Mouse (Mus musculus) gastrocnemius, adult 2 months (tissue): Measurements from ENCODE around the gene Trim24. TPM values are rescaled to one million over a fixed set of nuclear protein-coding genes. Genes with fewer than 3 reads are reported as not detected.

Source experiments
- DNase-seq: peaks from one replicate; pipeline ENCODE4 v3.0.0; 2022
- H3K27ac ChIP-seq: fragments of 200-600 bp; 2 replicates; pipeline ENCODE4 v1.8.1; 2022; ENCODE audit warnings: mild to moderate bottlenecking
- H3K4me3 ChIP-seq: fragments of 200-600 bp; 2 replicates; pipeline ENCODE4 v1.8.1; 2022; ENCODE audit warnings: mild to moderate bottlenecking, moderate library complexity
- CTCF ChIP-seq: fragments of 200-600 bp; IDR thresholded peaks from 2 replicates; pipeline ENCODE4 v1.8.1; 2022; ENCODE audit warnings: antibody characterized with exemption, mild to moderate bottlenecking, moderate library complexity
- intact Hi-C: fragments of 180-260 bp; cut with DNase I; formaldehyde crosslinking; loops from one replicate; pipeline ENCODE4 v1.15.1; 2025
- total RNA-seq, 2 experiments: library from RNA; stranded (reverse); gene quantifications; 2 replicates each; pipeline ENCODE4 v1.2.3; 2021

Trim24 gene
- total RNA-seq, 2 experiments from 2014 or later: 32.6 to 53.6 TPM

- no peak for TF ChIP-seq CTCF
- intact Hi-C loops: no loop called here
- Histone ChIP-seq H3K27ac (no peak overlapping the region), H3K4me3 (no peak overlapping the region)
- no peak for DNase-seq
Measured at GRCm38 (mm10) chr6:37893586-37893985, 23.0 kb downstream of the Trim24 start.

GRCm38 (mm10) chr6:37895646-37896435 lies 25.2 kb downstream of the Trim24 start:
- peak; percentile 32 for DNase-seq
- Histone ChIP-seq H3K4me3 (no peak overlapping the region), H3K27ac (no peak overlapping the region; the same call in 1 of the 2 replicates)
- no peak for TF ChIP-seq CTCF
- intact Hi-C loops: no loop called here

GRCm38 (mm10) chr6:37900221-37900620 lies 29.6 kb downstream of the Trim24 start:
- Histone ChIP-seq H3K4me3 (no peak overlapping the region), H3K27ac (no peak overlapping the region)
- intact Hi-C loops: no loop called here
- no peak for DNase-seq
- TF ChIP-seq CTCF: no peak

GRCm38 (mm10) chr6:37901791-37902190 lies 31.2 kb downstream of the Trim24 start:
- TF ChIP-seq CTCF: no peak
- intact Hi-C loops: no loop called here
- no peak for DNase-seq
- Histone ChIP-seq H3K27ac (no peak overlapping the region), H3K4me3 (no peak overlapping the region)

GRCm38 (mm10) chr6:37903810-37904209 lies 33.2 kb downstream of the Trim24 start:
- intact Hi-C loops: no loop called here
- DNase-seq: no peak

GRCm38 (mm10) chr6:37913525-37913924 lies 42.9 kb downstream of the Trim24 start:
- DNase-seq: no peak
- intact Hi-C loops: no loop called here
- no peak overlapping the region for H3K4me3 ChIP-seq
- no peak for TF ChIP-seq CTCF
- H3K27ac ChIP-seq: no peak overlapping the region

More at GRCm38 (mm10) chr6:37903810-37904209, 33.2 kb downstream of the Trim24 start:
- Histone ChIP-seq H3K27ac (no peak overlapping the region), H3K4me3 (no peak overlapping the region)
- TF ChIP-seq CTCF: peak; percentile 25; the same call in 1 of the 2 replicates

GRCm38 (mm10) chr6:37925104-37925503 lies 54.5 kb downstream of the Trim24 start:
- no peak for DNase-seq
- no peak overlapping the region for H3K4me3 ChIP-seq
- no peak for TF ChIP-seq CTCF
- intact Hi-C loops: no loop called here
- no peak overlapping the region for H3K27ac ChIP-seq

- Histone ChIP-seq H3K4me3 (no peak overlapping the region), H3K27ac (no peak overlapping the region)
- no peak for TF ChIP-seq CTCF
- no peak for DNase-seq
- intact Hi-C loops: no loop called here
Measured at GRCm38 (mm10) chr6:37926751-37927150, 56.1 kb downstream of the Trim24 start.

GRCm38 (mm10) chr6:37936498-37936897 lies 65.9 kb downstream of the Trim24 start:
- H3K27ac ChIP-seq: no peak overlapping the region
- intact Hi-C loops: no loop called here

GRCm38 (mm10) chr6:37951306-37951705 lies 80.7 kb downstream of the Trim24 start:
- intact Hi-C loops: loop anchor here (10.0 kb wide), 1 partner anchor 367 kb away; no protein-coding TSS in a partner anchor
- no peak overlapping the region for H3K4me3 ChIP-seq
- no peak overlapping the region for H3K27ac ChIP-seq
- DNase-seq: no peak
- no peak for TF ChIP-seq CTCF

More at GRCm38 (mm10) chr6:37936498-37936897, 65.9 kb downstream of the Trim24 start:
- DNase-seq: no peak
- TF ChIP-seq CTCF: no peak
- H3K4me3 ChIP-seq: no peak overlapping the region

- Histone ChIP-seq H3K27ac (no peak overlapping the region), H3K4me3 (no peak overlapping the region)
- intact Hi-C loops: no loop called here
- no peak for DNase-seq
- TF ChIP-seq CTCF: no peak
Measured at GRCm38 (mm10) chr6:37967386-37967785, 96.8 kb downstream of the Trim24 start.

GRCm38 (mm10) chr6:38007459-38007858 lies 136.8 kb downstream of the Trim24 start:
- no peak for DNase-seq
- intact Hi-C loops: loop anchor here (2.0 to 5.0 kb wide), 2 partner anchors 59 to 415 kb away; no protein-coding TSS in a partner anchor
- Histone ChIP-seq H3K27ac (no peak overlapping the region), H3K4me3 (no peak overlapping the region)
- peak; percentile 61 for TF ChIP-seq CTCF

GRCm38 (mm10) chr6:38012829-38013228 lies 142.2 kb downstream of the Trim24 start:
- no peak for DNase-seq
- Histone ChIP-seq H3K4me3 (no peak overlapping the region), H3K27ac (no peak overlapping the region)
- intact Hi-C loops: no loop called here
- TF ChIP-seq CTCF: no peak

Other genes with a start within 250 kb of the Trim24 start
- under 1 TPM in 1 of 2 experiments, not detected in 1; 0.14 TPM for gene Svopl, start 176.2 kb downstream of the Trim24 start, total RNA-seq
- gene Tmem213, start 238.4 kb downstream of the Trim24 start, total RNA-seq: not detected